Mouse (Mus musculus): ENCODE measurements around the gene Got2. TPM values are rescaled to one million over a fixed set of nuclear protein-coding genes. Genes with fewer than 3 reads are reported as not detected.

Gene Got2
- total RNA-seq (2021) = 100 to 1,000 TPM; 103 to 127 TPM
- long read RNA-seq, experiment 1, transcript Got2-201 (10 exons, 2,530 nt) = major isoform, 48 of 100 reads
- long read RNA-seq, experiment 1, partial matches to known transcripts = 4 of 100 reads
- long read RNA-seq, experiment 1, other reads (novel, unspliced or antisense) = 48 of 100 reads
- long read RNA-seq, experiment 2, transcript Got2-201 (10 exons, 2,530 nt) = major isoform, 118 of 297 reads
- long read RNA-seq, experiment 2, partial matches to known transcripts = 29 of 297 reads
- long read RNA-seq, experiment 2, other reads (novel, unspliced or antisense) = 148 of 297 reads

DNA sequence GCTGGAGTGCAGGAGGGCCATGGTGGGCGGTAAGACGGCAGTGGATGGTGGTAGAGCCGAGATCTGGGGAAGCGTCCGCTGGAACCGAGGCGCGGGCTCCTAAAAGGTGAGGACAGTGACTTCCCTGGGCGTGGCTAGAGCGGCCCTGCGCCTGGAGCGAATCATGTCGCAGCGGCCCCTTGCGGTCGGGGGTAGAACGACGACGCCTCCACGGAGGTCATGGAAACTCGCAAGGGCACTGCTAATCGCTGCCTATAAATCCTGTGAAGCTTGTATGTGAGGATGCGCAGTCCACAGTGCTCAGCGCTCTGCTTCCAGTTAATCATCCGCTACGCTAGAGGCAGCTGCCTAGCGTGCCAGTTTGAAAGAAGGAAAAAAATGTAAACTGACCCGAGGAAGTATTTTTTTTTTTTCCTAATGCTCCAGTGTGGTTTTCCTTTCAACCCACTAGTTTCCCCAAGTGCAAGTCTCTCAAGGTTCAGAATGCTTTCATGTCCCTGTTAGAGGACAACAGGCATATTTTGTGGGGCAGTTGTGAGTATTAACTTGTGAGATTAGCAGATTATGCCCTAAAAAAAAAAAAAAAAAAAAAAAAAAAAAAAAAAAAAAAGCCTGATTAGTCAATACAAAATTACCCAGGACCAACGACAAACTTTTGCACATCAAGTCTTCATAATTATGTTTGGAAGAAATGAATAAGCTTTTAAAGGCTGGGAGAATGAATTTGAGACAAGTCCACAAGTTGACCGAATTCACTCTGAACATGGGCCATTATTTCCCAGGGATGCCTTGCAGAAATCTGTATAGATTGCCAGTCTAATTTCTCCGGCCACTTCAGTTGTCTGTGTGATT, at the start of gene Got2:
Gene Got2 (minus strand): TSS at position 263 of the 852 bp plus-strand sequence.
- peak; percentile 91 to 93 for DNase-seq (ENCODE audit: low spot score in 2 of 2)

- no peak for DNase-seq (ENCODE audit: low spot score in 2 of 2)
These were observed 44.5 kb upstream of the Got2 start for GRCm38 (mm10) chr8:95932841-95933240.

GRCm38 (mm10) chr8:95929821-95930220, 41.5 kb upstream of the Got2 start:
- no peak for DNase-seq (ENCODE audit: low spot score in 2 of 2)

DNA sequence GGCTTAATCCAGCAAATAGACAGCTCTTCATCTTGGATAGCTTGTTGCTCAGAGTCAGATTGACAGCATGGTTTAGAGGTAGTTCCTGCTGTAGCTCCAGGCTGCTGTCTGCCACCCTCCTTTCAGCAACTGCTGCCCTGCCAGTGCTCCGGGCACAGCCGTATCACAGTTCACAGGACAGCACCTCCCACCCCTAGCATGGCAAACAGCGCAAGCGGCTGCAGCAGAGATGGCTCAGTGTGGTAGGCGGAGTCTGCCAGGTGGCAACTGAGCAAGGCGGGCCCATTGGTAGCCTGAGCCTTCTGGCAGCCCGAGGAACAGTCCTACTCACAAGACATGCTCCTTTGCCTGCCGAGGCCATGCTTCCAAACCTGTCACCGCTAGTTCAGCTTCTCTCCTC, 27.8 kb upstream of the Got2 start:
- DNase-seq (ENCODE audit: low spot score in 2 of 2) = no peak

- DNase-seq (ENCODE audit: low spot score in 2 of 2) = peak; percentile 72 to 78
These were observed 26.7 kb upstream of the Got2 start for GRCm38 (mm10) chr8:95914905-95915643.

GRCm38 (mm10) chr8:95911240-95911639, 22.9 kb upstream of the Got2 start:
- DNase-seq (ENCODE audit: low spot score in 2 of 2) = no peak

DNA sequence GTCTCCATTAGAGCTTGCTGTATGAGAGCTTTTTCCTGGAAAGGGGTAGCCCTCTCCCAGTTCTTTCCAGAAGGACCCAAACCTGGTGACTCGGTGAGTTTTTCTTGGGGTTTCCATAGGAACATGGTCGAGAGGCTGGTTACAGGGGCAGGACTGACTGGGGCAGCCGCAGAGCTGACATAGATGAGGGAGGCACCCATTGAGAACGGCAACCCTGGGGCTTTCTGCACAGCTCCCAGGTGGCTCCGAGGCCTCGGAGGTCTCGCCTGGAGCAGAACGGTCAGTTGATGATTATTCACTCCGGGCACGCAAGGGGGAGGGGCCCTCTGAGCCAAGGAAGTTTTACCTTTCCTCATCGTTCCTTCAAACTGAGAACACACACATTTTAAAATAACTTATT, 19.5 kb upstream of the Got2 start:
- no peak for DNase-seq (ENCODE audit: low spot score in 2 of 2)

- DNase-seq (ENCODE audit: low spot score in 2 of 2) = no peak
These were observed 18.4 kb upstream of the Got2 start for GRCm38 (mm10) chr8:95906738-95907137.

DNA sequence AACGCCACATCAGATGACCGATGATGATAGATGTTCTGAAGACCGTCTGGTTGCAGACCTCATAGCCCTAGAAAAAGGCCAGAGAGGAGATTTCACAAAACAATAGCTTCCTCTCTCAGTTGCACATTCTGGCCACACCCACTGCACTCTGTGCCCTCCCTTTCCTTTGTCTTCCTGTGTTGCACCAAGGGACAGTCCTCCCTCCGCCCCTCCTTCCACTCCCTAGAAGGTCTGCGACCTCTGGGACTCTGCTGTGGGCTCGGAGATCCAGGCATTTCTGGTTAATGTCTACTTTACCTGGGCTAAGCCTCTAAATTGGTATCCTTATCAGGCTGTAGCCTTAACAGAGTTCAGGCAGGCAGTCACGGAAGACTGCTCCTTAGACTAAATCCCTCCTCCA, 13.5 kb upstream of the Got2 start:
- DNase-seq (ENCODE audit: low spot score in 2 of 2) = no peak

DNA sequence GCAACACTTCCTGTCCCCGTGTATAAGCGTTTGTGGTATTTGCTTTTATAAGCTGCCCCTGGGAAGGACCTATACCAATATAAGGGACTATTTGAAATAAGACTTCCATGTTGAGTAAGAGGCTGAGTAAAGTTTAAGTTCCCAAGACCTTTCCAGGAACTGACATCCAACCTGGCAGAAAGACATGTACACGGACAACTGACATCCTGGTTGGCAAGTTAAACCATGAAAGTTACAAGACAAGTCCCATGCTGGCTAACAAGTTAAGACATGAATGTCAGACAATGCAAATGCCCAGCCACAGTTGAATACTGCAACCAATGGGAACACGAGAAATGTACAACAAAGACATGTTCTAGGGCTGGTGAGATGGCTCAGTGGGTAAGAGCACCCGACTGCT, 5.4 kb upstream of the Got2 start:
- no peak for DNase-seq (ENCODE audit: low spot score in 2 of 2)

DNA sequence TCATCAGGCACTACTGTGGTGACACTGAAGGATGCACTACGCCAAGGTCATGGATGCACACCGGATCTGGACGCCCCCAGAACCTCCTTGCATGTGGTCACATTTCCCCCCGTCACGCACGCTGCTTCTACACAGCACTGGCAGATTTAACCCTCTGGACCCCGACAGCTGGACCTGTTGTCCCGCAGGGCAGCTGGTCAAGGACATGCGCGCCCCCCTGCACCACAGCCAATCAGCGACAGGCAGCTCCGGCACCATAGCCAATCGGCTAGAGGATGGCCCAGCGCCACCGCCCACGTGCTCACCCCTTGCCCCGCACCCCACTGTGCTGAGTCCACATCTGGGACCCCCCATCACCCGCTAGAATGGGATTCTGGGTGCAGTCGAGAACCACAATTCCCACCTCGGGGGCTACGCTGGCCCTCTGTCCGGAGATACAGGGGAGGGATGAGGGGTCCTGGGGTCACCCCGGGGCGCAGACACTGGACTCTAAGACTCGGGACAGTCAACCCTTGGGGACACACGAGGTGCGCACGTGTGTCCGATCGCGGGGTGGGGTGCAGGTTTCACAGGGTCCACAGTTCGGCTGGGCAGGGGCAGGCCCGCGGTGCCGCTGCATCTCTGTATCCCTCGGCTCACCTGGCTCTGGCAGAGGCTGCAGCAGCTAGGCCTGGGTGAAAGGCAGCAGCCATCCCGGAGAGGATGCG, 616 bp downstream of the Got2 start:
- peak; percentile 65 to 79 for DNase-seq (ENCODE audit: low spot score in 2 of 2)

- DNase-seq (ENCODE audit: low spot score in 2 of 2) = peak; percentile 40 to 43
These were observed 1.4 kb downstream of the Got2 start for GRCm38 (mm10) chr8:95886647-95887577.

GRCm38 (mm10) chr8:95885966-95886365, 2.4 kb downstream of the Got2 start:
- DNase-seq (ENCODE audit: low spot score in 2 of 2) = no peak

- no peak for DNase-seq (ENCODE audit: low spot score in 2 of 2)
These were observed 3.0 kb downstream of the Got2 start for GRCm38 (mm10) chr8:95885271-95885841.

GRCm38 (mm10) chr8:95884491-95884890, 3.9 kb downstream of the Got2 start:
- no peak for DNase-seq (ENCODE audit: low spot score in 2 of 2)

DNA sequence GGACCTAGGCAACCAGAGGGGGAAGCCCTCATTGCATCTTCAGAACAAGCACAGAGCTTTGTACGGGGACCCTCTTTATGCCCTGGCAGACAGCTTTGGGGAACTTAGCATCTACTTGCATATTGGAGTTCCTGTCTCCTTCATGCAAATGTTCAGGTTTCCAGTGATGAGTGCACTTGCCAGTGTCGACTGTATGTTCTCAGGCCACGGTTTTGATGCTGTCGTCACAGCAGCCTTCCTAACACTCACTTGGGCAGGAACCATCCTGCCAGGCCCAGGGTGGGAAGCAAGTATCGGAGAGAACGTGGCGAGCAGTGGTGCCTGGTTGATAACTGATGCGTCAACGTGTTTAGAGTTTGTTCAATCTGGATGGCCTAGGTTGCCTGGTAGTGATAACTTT, 6.2 kb downstream of the Got2 start:
- DNase-seq (ENCODE audit: low spot score in 2 of 2) = no peak

DNA sequence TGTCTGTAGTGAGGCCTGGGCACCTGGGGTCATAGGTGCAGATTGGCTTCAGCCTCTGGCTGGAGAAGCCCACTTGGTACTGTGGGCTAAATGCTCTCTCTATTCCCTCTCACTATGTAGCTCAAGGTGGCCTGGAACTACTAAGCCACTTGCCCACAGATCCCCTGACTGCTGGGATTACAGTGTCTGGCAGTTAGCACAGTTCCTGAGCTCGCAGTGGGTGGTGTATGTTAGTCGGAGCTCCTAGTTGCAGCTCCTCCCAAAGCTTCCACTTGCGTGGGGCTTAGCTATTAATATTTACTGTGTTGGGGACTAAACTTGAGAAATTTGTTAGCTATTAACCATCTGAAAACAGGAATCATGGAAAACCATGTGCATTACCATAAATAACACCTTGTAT, 6.8 kb downstream of the Got2 start:
- DNase-seq (ENCODE audit: low spot score in 2 of 2) = no peak

- DNase-seq (ENCODE audit: low spot score in 2 of 2) = no peak
These were observed 8.5 kb downstream of the Got2 start for GRCm38 (mm10) chr8:95879823-95880222.

- DNase-seq (ENCODE audit: low spot score in 2 of 2) = peak; percentile 43 to 53
These were observed 10.0 kb downstream of the Got2 start for GRCm38 (mm10) chr8:95878176-95878962.

Data from adrenal gland, adult 18-20 months (tissue).